Mouse (Mus musculus): ENCODE data around the gene Smad5. TPM values are rescaled to one million over a fixed set of nuclear protein-coding genes. Genes with fewer than 3 reads are reported as not detected.

Smad5 gene
- total and polyA plus RNA-seq, 3 experiments, result 4.3 to 7.4 (median 4.4) TPM

DNA sequence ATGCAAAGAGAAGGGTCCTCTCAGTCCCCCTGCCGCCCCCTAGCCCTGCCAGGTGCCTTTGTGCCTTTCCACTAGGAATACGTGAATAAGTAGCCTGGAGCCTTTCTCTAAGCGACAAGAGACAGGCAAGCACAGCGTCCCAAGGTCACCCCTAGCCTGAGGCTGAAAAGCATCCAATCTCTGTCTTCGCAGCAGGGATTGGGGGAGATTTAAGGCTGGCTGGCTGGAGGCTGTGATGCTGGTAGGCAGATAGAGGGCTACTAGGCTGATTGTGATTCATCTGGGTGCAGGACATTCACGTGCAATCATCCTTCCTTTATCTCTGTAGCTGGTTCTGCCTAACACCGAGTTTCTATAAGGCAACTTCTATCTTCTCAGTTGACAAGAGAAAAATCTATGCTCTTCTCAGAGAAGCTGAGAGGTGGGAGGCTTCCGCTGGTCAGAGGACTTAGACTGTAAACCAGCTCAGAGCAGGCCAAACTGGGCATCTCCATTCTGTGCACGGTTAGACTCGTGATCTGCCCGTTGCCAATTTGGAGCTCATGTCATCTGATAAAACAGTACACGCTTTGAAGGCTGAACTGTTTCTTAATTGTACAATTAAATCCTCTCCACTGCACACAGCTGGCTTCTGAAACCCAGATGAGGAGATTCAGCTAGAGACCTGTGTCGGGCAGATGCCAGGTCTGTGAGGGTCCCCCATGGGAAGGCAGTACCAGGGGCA, 78.1 kb downstream of the Smad5 start:
- Histone ChIP-seq H3K27me3 (replicated peaks) (peaks cover 63% of the 10 kb centered on the region), H3K4me1 (ENCODE audit: control insufficient read depth in 1 of 2, insufficient read depth in 2 of 2) (no peaks in the 10 kb centered on the region), H3K4me3 (replicated peaks in 1 of 3; ENCODE audit: low read depth in 2 of 3, low read length in 2 of 3, poor library complexity in 1 of 3) (no peak overlapping the region), H3K79me2 (replicated peaks; ENCODE audit: control insufficient read depth, extremely low read depth, insufficient read depth, poor library complexity, severe bottlenecking) (no peaks in the 10 kb centered on the region), H3K9me3 (replicated peaks; ENCODE audit: low read length) (peaks cover 8% of the 10 kb centered on the region), H3K36me3 (replicated peaks in 1 of 2; ENCODE audit: control insufficient read depth in 1 of 2, insufficient read depth in 1 of 2, low read length in 1 of 2) (no peaks in the 10 kb centered on the region), H3K4me2 (ENCODE audit: insufficient read depth, low read depth, poor library complexity, severe bottlenecking) (no peak overlapping the region), H3K27ac (ENCODE audit: insufficient read depth, low read depth) (no peak overlapping the region), H3K9ac (ENCODE audit: insufficient read depth, low read depth) (no peak overlapping the region)
- in situ Hi-C loops (cut with MboI; ENCODE audit: low pct_ligation_motif_present, low pct_unique_long_range_greater_than_20kb, low sequenced_read_pairs), result no loop called here
- TF ChIP-seq MEF2A (IDR thresholded peaks at IDR 0.05; ENCODE audit: borderline replicate concordance, low read depth, low read length) (no peak), MXI1 (IDR thresholded peaks at IDR 0.05; ENCODE audit: low read depth, low read length) (no peak), MAX (IDR thresholded peaks at IDR 0.05; ENCODE audit: low read length) (no peak), ELF1 (IDR thresholded peaks at IDR 0.05; ENCODE audit: low read depth, low read length) (no peak)
- no peak for DNase-seq (ENCODE audit: extremely low read depth)
- dilution Hi-C loops (cut with MboI; ENCODE audit: extremely low pct_ligation_motif_present, extremely low pct_unique_long_range_greater_than_20kb, low sequenced_read_pairs), result no loop called here

- no peak overlapping the region for H3K4me2 ChIP-seq (ENCODE audit: insufficient read depth, low read depth, poor library complexity, severe bottlenecking)
- no peaks in the 10 kb centered on the region for H3K36me3 ChIP-seq (replicated peaks in 1 of 2; ENCODE audit: control insufficient read depth in 1 of 2, insufficient read depth in 1 of 2, low read length in 1 of 2)
- H3K27ac ChIP-seq (ENCODE audit: insufficient read depth, low read depth), result no peak overlapping the region
- dilution Hi-C loops (cut with MboI; ENCODE audit: extremely low pct_ligation_motif_present, extremely low pct_unique_long_range_greater_than_20kb, low sequenced_read_pairs) (no loop called here), in situ Hi-C loops (cut with MboI; ENCODE audit: low pct_ligation_motif_present, low pct_unique_long_range_greater_than_20kb, low sequenced_read_pairs) (no loop called here)
- no peak for TF ChIP-seq POLR2A (IDR thresholded peaks at IDR 0.05; ENCODE audit: low read depth, low read length)
- no peak for TF ChIP-seq TCF12 (IDR thresholded peaks at IDR 0.05; ENCODE audit: low read depth, low read length)
- TF ChIP-seq ZKSCAN1 (IDR thresholded peaks at IDR 0.05; ENCODE audit: borderline replicate concordance, low read depth, low read length), result no peak
- no peak for TF ChIP-seq CTCF (conservative IDR thresholded peaks at IDR 0.05 in 1 of 2, IDR thresholded peaks at IDR 0.05 in 1 of 2; ENCODE audit: low read depth in 2 of 2, low read length in 2 of 2)
- TF ChIP-seq KAT2A (IDR thresholded peaks at IDR 0.05; ENCODE audit: insufficient replicate concordance, low read length), result no peak
- no peak for TF ChIP-seq NRF1 (IDR thresholded peaks at IDR 0.05; ENCODE audit: low read depth, low read length)
- no peak for TF ChIP-seq TBP (conservative IDR thresholded peaks at IDR 0.05; ENCODE audit: low read depth, low read length)
- TF ChIP-seq JUND (conservative IDR thresholded peaks at IDR 0.05; ENCODE audit: low read depth, low read length), result no peak
- no peak for TF ChIP-seq GABPA (IDR thresholded peaks at IDR 0.05; ENCODE audit: insufficient replicate concordance, low read depth, low read length)
- no peak for TF ChIP-seq ZNF384 (IDR thresholded peaks at IDR 0.05; ENCODE audit: low read depth, low read length)
- no peak overlapping the region for H3K9ac ChIP-seq (ENCODE audit: insufficient read depth, low read depth)
- peaks cover 8% of the 10 kb centered on the region for H3K9me3 ChIP-seq (replicated peaks; ENCODE audit: low read length)
- peaks cover 67% of the 10 kb centered on the region for H3K27me3 ChIP-seq (replicated peaks)
- H3K4me3 ChIP-seq (replicated peaks in 1 of 3; ENCODE audit: low read depth in 2 of 3, low read length in 2 of 3, poor library complexity in 1 of 3), result no peak overlapping the region
- DNase-seq (ENCODE audit: extremely low read depth), result no peak
- no peaks in the 10 kb centered on the region for H3K79me2 ChIP-seq (replicated peaks; ENCODE audit: control insufficient read depth, extremely low read depth, insufficient read depth, poor library complexity, severe bottlenecking)
- H3K4me1 ChIP-seq (ENCODE audit: control insufficient read depth in 1 of 2, insufficient read depth in 2 of 2), result no peaks in the 10 kb centered on the region
These were observed 78.9 kb downstream of the Smad5 start for GRCm38 (mm10) chr13:56781697-56782096.

DNA sequence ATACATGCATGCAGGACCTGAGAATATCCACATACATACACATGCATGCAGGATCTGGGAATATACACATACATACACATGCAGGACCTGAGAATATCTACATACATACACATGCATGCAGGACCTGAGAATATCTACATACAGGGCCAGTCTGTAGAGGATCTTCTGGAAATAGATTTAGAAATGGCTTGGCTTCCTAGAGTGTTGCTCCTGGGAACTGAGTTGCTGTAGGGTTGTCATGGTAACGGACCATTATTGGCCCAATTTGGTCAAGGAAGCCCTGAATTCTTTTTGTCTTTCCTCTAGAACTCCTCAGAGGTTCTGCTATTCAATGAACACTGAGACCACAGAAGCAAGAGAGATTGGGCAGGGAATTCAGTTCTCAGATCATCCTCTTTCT, 79.8 kb downstream of the Smad5 start:
- no peaks in the 10 kb centered on the region for H3K79me2 ChIP-seq (replicated peaks; ENCODE audit: control insufficient read depth, extremely low read depth, insufficient read depth, poor library complexity, severe bottlenecking)
- H3K27me3 ChIP-seq (replicated peaks), result peaks cover 68% of the 10 kb centered on the region
- H3K4me2 ChIP-seq (ENCODE audit: insufficient read depth, low read depth, poor library complexity, severe bottlenecking), result no peak overlapping the region
- no peaks in the 10 kb centered on the region for H3K4me1 ChIP-seq (ENCODE audit: control insufficient read depth in 1 of 2, insufficient read depth in 2 of 2)
- H3K4me3 ChIP-seq (replicated peaks in 1 of 3; ENCODE audit: low read depth in 2 of 3, low read length in 2 of 3, poor library complexity in 1 of 3), result no peak overlapping the region
- no peak for TF ChIP-seq SIN3A (IDR thresholded peaks at IDR 0.05; ENCODE audit: low read length)
- dilution Hi-C loops (cut with MboI; ENCODE audit: extremely low pct_ligation_motif_present, extremely low pct_unique_long_range_greater_than_20kb, low sequenced_read_pairs), result no loop called here
- H3K27ac ChIP-seq (ENCODE audit: insufficient read depth, low read depth), result no peak overlapping the region
- no peak for DNase-seq (ENCODE audit: extremely low read depth)
- H3K9me3 ChIP-seq (replicated peaks; ENCODE audit: low read length), result peaks cover 8% of the 10 kb centered on the region
- in situ Hi-C loops (cut with MboI; ENCODE audit: low pct_ligation_motif_present, low pct_unique_long_range_greater_than_20kb, low sequenced_read_pairs), result no loop called here
- H3K9ac ChIP-seq (ENCODE audit: insufficient read depth, low read depth), result no peak overlapping the region
- H3K36me3 ChIP-seq (replicated peaks in 1 of 2; ENCODE audit: control insufficient read depth in 1 of 2, insufficient read depth in 1 of 2, low read length in 1 of 2), result no peaks in the 10 kb centered on the region
